Mouse (Mus musculus): ENCODE measurements around the gene Cfap126. TPM values are rescaled to one million over a fixed set of nuclear protein-coding genes. Genes with fewer than 3 reads are reported as not detected.
"Not testable (repeated sequence)": the region's sequence is repeated elsewhere in the genome, so short reads cannot be mapped to it uniquely, and the experiment has no call there.

Gene Cfap126
- polyA plus RNA-seq, 1 experiment from 2014 or later = 4.4 TPM

- H3K4me3 ChIP-seq (replicated peaks); H3K4me1 ChIP-seq; ATAC-seq (ENCODE audit: low FRiP score); H3K36me3 ChIP-seq; H3K27ac ChIP-seq (replicated peaks); H3K9ac ChIP-seq (replicated peaks); H3K4me2 ChIP-seq; H3K9me3 ChIP-seq (replicated peaks): not testable (repeated sequence)
- WGBS = 46% methylated on average over 5 of the region's 5 CpGs
- H3K27me3 ChIP-seq (replicated peaks) = peaks cover 25% of the 10 kb centered on the region
Measured at GRCm38 (mm10) chr1:171077192-171077591, 36.5 kb upstream of the Cfap126 start.

GRCm38 (mm10) chr1:171077955-171078354, 35.8 kb upstream of the Cfap126 start:
- H3K27ac ChIP-seq (replicated peaks); H3K9me3 ChIP-seq (replicated peaks); H3K9ac ChIP-seq (replicated peaks); H3K4me1 ChIP-seq; H3K36me3 ChIP-seq: not testable (repeated sequence)
- peaks cover 25% of the 10 kb centered on the region for H3K27me3 ChIP-seq (replicated peaks)
- ATAC-seq (ENCODE audit: low FRiP score) = 0 out of 2 replicates have a peak, but pooled peaks have one; percentile 4
- WGBS = 3% methylated on average over 19 of the region's 27 CpGs
- H3K4me2 ChIP-seq = peak overlapping the region; percentile 49
- peak overlapping the region; percentile 27 for H3K4me3 ChIP-seq (replicated peaks)

GRCm38 (mm10) chr1:171078419-171078818, 35.3 kb upstream of the Cfap126 start:
- not testable (repeated sequence) for H3K4me1 ChIP-seq; H3K9ac ChIP-seq (replicated peaks); H3K9me3 ChIP-seq (replicated peaks); H3K36me3 ChIP-seq; ATAC-seq (ENCODE audit: low FRiP score); H3K27ac ChIP-seq (replicated peaks)
- H3K4me3 ChIP-seq (replicated peaks) = peak overlapping the region; percentile 19; the same call in 1 of the 2 replicates
- WGBS = 22% methylated on average over 12 of the region's 12 CpGs
- peak overlapping the region; percentile 49 for H3K4me2 ChIP-seq
- H3K27me3 ChIP-seq (replicated peaks) = peaks cover 25% of the 10 kb centered on the region

- H3K27ac ChIP-seq (replicated peaks); H3K4me3 ChIP-seq (replicated peaks); H3K36me3 ChIP-seq; H3K9me3 ChIP-seq (replicated peaks); H3K9ac ChIP-seq (replicated peaks); H3K4me1 ChIP-seq; H3K4me2 ChIP-seq: not testable (repeated sequence)
- WGBS = 0% methylated on average over 1 of the region's 35 CpGs
- H3K27me3 ChIP-seq (replicated peaks) = peaks cover 17% of the 10 kb centered on the region
- peak; percentile 43 for ATAC-seq (ENCODE audit: low FRiP score)
Measured at GRCm38 (mm10) chr1:171079345-171079744, 34.4 kb upstream of the Cfap126 start.

- ATAC-seq (ENCODE audit: low FRiP score) = peak; percentile 30; the same call in 1 of the 2 replicates
- WGBS = no CpG with 5 or more reads among the region's 43 CpGs
- not testable (repeated sequence) for H3K9ac ChIP-seq (replicated peaks); H3K27ac ChIP-seq (replicated peaks); H3K4me3 ChIP-seq (replicated peaks); H3K4me2 ChIP-seq; H3K4me1 ChIP-seq; H3K9me3 ChIP-seq (replicated peaks); H3K36me3 ChIP-seq
- H3K27me3 ChIP-seq (replicated peaks) = peaks cover 16% of the 10 kb centered on the region
Measured at GRCm38 (mm10) chr1:171079825-171080224, 33.9 kb upstream of the Cfap126 start.

- H3K27me3 ChIP-seq (replicated peaks) = peaks cover 20% of the 10 kb centered on the region
- WGBS = 44% methylated on average over 10 of the region's 17 CpGs
- peak; percentile 25 for ATAC-seq (ENCODE audit: low FRiP score)
Measured at GRCm38 (mm10) chr1:171081512-171082231, 32.0 kb upstream of the Cfap126 start.

GRCm38 (mm10) chr1:171085718-171086117, 28.0 kb upstream of the Cfap126 start:
- peaks cover 23% of the 10 kb centered on the region for H3K27me3 ChIP-seq (replicated peaks)
- ATAC-seq (ENCODE audit: low FRiP score) = no peak
- peak overlapping the region; percentile 54 for H3K9ac ChIP-seq (replicated peaks)
- H3K36me3 ChIP-seq = no peaks in the 10 kb centered on the region
- H3K9me3 ChIP-seq (replicated peaks) = no peaks in the 10 kb centered on the region
- H3K4me2 ChIP-seq = peak overlapping the region; percentile 89
- H3K4me3 ChIP-seq (replicated peaks) = peak overlapping the region; percentile 54
- WGBS = under 1% methylated on average over 26 of the region's 26 CpGs
- H3K4me1 ChIP-seq = peaks cover 5% of the 10 kb centered on the region; the same call in 1 of the 2 replicates
- no peak overlapping the region for H3K27ac ChIP-seq (replicated peaks)

More at GRCm38 (mm10) chr1:171081512-171082231, 32.0 kb upstream of the Cfap126 start:
- H3K4me3 ChIP-seq (replicated peaks); H3K9me3 ChIP-seq (replicated peaks); H3K4me2 ChIP-seq; H3K4me1 ChIP-seq; H3K9ac ChIP-seq (replicated peaks); H3K36me3 ChIP-seq; H3K27ac ChIP-seq (replicated peaks): not testable (repeated sequence)

GRCm38 (mm10) chr1:171088237-171088869, 25.4 kb upstream of the Cfap126 start:
- not testable (repeated sequence) for H3K4me1 ChIP-seq; H3K9me3 ChIP-seq (replicated peaks); H3K36me3 ChIP-seq; H3K27ac ChIP-seq (replicated peaks); ATAC-seq (ENCODE audit: low FRiP score); H3K9ac ChIP-seq (replicated peaks)
- H3K4me2 ChIP-seq = peak overlapping the region; percentile 41
- H3K27me3 ChIP-seq (replicated peaks) = peaks cover 28% of the 10 kb centered on the region
- H3K4me3 ChIP-seq (replicated peaks) = peak overlapping the region; percentile 14
- 3% methylated on average over 10 of the region's 10 CpGs for WGBS

- H3K27ac ChIP-seq (replicated peaks) = no peak overlapping the region
- 93% methylated on average over 1 of the region's 1 CpGs for WGBS
- no peak for ATAC-seq (ENCODE audit: low FRiP score)
- H3K36me3 ChIP-seq = no peaks in the 10 kb centered on the region
- peaks cover 28% of the 10 kb centered on the region for H3K27me3 ChIP-seq (replicated peaks)
- no peak overlapping the region for H3K4me2 ChIP-seq
- H3K9me3 ChIP-seq (replicated peaks) = no peaks in the 10 kb centered on the region
- H3K4me1 ChIP-seq = peaks cover 5% of the 10 kb centered on the region; the same call in 1 of the 2 replicates
- H3K4me3 ChIP-seq (replicated peaks) = no peak overlapping the region
- H3K9ac ChIP-seq (replicated peaks) = no peak overlapping the region
Measured at GRCm38 (mm10) chr1:171089891-171090290, 23.8 kb upstream of the Cfap126 start.

- no peak overlapping the region for H3K9ac ChIP-seq (replicated peaks)
- H3K4me1 ChIP-seq = peaks cover 2% of the 10 kb centered on the region; the same call in 1 of the 2 replicates
- no peak overlapping the region for H3K4me2 ChIP-seq
- no peak overlapping the region for H3K27ac ChIP-seq (replicated peaks)
- peaks cover 28% of the 10 kb centered on the region for H3K27me3 ChIP-seq (replicated peaks)
- 67% methylated on average over 2 of the region's 2 CpGs for WGBS
- H3K4me3 ChIP-seq (replicated peaks) = no peak overlapping the region
- ATAC-seq (ENCODE audit: low FRiP score) = no peak
- H3K9me3 ChIP-seq (replicated peaks) = no peaks in the 10 kb centered on the region
- no peaks in the 10 kb centered on the region for H3K36me3 ChIP-seq
Measured at GRCm38 (mm10) chr1:171090761-171091160, 23.0 kb upstream of the Cfap126 start.

GRCm38 (mm10) chr1:171094424-171094823, 19.3 kb upstream of the Cfap126 start:
- Histone ChIP-seq H3K27me3 (replicated peaks) (peaks cover 18% of the 10 kb centered on the region), H3K36me3 (no peaks in the 10 kb centered on the region), H3K4me3 (replicated peaks) (no peak overlapping the region), H3K4me1 (no peaks in the 10 kb centered on the region), H3K9me3 (replicated peaks) (no peaks in the 10 kb centered on the region), H3K4me2 (no peak overlapping the region), H3K27ac (replicated peaks) (no peak overlapping the region), H3K9ac (replicated peaks) (no peak overlapping the region)
- WGBS = 85% methylated on average over 4 of the region's 4 CpGs
- ATAC-seq (ENCODE audit: low FRiP score) = no peak

Measured in neural tube, embryonic 15.5 days (tissue).